Mouse (Mus musculus) left cerebral cortex, adult 2 months (tissue): ENCODE measurements around the gene Unc93a. TPM values are rescaled to one million over a fixed set of nuclear protein-coding genes. Genes with fewer than 3 reads are reported as not detected.
"Not testable (repeated sequence)": the region's sequence is repeated elsewhere in the genome, so short reads cannot be mapped to it uniquely, and the experiment has no call there.

ENCODE experiments used
- DNase-seq, 2 experiments: peaks; one replicate each; pipeline ENCODE4 v3.0.0; 2021 to 2022; ENCODE audit warnings: low spot score in 2 of 2, mixed read lengths in 1 of 2; ENCODE audit errors: extremely low spot score in 1 of 2
- H3K27ac ChIP-seq: fragments of 200-600 bp; 2 replicates; pipeline ENCODE4 v1.8.1; 2022
- H3K4me3 ChIP-seq: fragments of 200-600 bp; 2 replicates; pipeline ENCODE4 v1.8.1; 2022
- intact Hi-C: fragments of 180-260 bp; cut with DNase I; formaldehyde crosslinking; loops from one replicate; pipeline ENCODE4 v1.15.1; 2025
- long read RNA-seq, 2 experiments: library from polyadenylated mRNA; stranded (forward); transcript quantifications; one replicate each; pipeline ENCODE4 v2.0.0; 2021; ENCODE audit warnings: borderline mapping rate in 2 of 2
- total RNA-seq, 2 experiments: library from RNA; stranded (reverse); gene quantifications; 2 replicates each; pipeline ENCODE4 v1.2.3; 2021

Unc93a gene
- under 1 TPM in 1 of 2 experiments, not detected in 1; 0.16 TPM for total RNA-seq
- long read RNA-seq, experiment 1, result 0 reads
- long read RNA-seq, experiment 2, result 0 reads

DNA sequence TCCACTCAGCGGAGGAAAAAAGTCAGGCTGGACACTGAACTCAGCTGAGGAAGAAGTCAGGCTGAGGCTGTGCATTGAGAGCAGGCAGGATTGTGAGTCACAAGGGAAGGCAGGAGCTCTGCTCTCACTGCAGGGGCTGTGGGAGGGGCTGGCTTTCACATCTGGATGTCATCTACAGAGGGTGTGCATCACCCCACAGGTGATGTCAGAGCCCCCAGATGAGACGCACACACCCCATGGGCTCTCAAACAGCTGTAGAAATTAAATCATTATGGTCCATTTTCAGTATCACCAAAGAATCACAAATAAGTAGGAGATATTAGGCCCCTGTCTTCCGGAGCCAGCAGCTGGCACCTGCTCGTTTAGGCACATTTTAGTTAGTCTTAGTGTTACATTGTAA is at the start of gene Unc93a:
Gene Unc93a (minus strand): TSS at position 101 of the 400 bp plus-strand sequence.
- H3K4me3 ChIP-seq, DNase-seq, intact Hi-C loops, H3K27ac ChIP-seq: not testable (repeated sequence)

DNA sequence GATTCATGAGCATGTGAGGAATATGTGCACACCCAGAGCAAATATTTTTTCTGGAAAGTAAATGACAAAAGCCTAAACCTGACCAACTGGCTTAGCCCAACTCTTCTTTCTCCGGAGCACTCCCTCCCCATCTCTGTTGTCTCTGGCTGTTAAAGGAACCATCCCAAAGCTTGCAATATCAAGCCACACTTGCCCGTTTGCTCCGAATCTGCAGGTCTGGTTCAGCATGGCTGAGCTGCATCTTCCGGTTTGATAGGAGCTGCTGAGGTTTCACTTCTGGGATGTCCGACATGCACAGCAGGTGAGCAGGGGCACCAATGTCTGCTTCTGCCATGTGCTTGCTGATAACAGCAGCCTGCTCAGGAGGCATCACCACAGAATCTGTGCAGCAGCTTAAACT is 48.9 kb upstream of the Unc93a start:
- H3K4me3 ChIP-seq, DNase-seq, H3K27ac ChIP-seq, intact Hi-C loops: not testable (repeated sequence)

DNA sequence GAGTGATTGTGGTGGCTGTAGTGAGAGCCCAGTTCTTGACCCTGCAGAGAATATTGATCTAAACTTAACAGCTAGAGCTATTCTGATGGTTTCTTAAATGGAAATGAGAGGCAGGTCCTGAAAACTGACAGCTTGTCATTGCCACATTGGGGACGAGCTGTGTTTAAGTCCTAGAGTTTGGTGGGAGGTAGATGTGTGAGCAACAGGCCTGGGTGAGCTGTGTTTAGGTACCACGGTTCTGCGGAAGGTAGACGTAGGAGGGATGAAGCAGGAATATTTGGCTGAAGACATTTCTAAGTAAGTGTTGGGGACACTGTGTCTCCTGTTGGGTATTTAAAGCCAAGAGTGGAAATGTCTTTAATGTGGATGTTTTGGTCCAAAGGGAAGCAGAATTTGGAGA is 47.4 kb upstream of the Unc93a start:
- DNase-seq, H3K4me3 ChIP-seq, H3K27ac ChIP-seq, intact Hi-C loops: not testable (repeated sequence)

DNA sequence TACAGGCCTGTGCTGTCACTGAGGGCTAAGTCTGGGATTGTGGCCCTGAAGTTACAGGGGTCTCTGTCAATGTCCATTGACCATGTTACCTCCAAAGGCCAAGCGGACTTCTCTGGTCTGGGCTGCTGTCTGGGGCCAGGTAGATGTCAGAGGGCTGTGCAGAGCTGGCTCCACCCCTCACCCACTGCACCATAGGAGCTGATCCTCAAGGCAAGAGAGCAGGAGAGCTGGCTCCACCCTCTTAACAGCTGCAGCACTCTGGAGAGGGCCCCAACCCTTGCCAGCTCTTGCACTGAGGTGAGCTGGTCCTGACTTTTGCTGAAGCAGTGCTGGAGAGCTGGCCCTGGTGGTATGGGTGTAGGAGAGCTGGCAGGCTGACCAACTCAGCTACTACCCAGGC is 46.2 kb upstream of the Unc93a start:
- DNase-seq, intact Hi-C loops, H3K27ac ChIP-seq: not testable (repeated sequence)

GRCm38 (mm10) chr17:13175609-13176008 is 44.0 kb upstream of the Unc93a start:
- intact Hi-C loops, DNase-seq, H3K4me3 ChIP-seq, H3K27ac ChIP-seq: not testable (repeated sequence)

More for the DNA sequence above, 46.2 kb upstream of the Unc93a start:
- H3K4me3 ChIP-seq, result not testable (repeated sequence)

GRCm38 (mm10) chr17:13174029-13174428 is 42.4 kb upstream of the Unc93a start:
- intact Hi-C loops, H3K27ac ChIP-seq, DNase-seq, H3K4me3 ChIP-seq: not testable (repeated sequence)

GRCm38 (mm10) chr17:13173578-13173977 is 42.0 kb upstream of the Unc93a start:
- H3K27ac ChIP-seq, DNase-seq, intact Hi-C loops, H3K4me3 ChIP-seq: not testable (repeated sequence)

- H3K4me3 ChIP-seq, DNase-seq, H3K27ac ChIP-seq, intact Hi-C loops: not testable (repeated sequence)
Observed at GRCm38 (mm10) chr17:13146128-13146527, 14.5 kb upstream of the Unc93a start.

- intact Hi-C loops, DNase-seq, H3K4me3 ChIP-seq, H3K27ac ChIP-seq: not testable (repeated sequence)
Observed at GRCm38 (mm10) chr17:13144580-13145215, 13.1 kb upstream of the Unc93a start.

GRCm38 (mm10) chr17:13142665-13143064 is 11.1 kb upstream of the Unc93a start:
- intact Hi-C loops, H3K27ac ChIP-seq, DNase-seq, H3K4me3 ChIP-seq: not testable (repeated sequence)

- intact Hi-C loops, H3K4me3 ChIP-seq, DNase-seq, H3K27ac ChIP-seq: not testable (repeated sequence)
Observed at GRCm38 (mm10) chr17:13135356-13135755, 3.7 kb upstream of the Unc93a start.

DNA sequence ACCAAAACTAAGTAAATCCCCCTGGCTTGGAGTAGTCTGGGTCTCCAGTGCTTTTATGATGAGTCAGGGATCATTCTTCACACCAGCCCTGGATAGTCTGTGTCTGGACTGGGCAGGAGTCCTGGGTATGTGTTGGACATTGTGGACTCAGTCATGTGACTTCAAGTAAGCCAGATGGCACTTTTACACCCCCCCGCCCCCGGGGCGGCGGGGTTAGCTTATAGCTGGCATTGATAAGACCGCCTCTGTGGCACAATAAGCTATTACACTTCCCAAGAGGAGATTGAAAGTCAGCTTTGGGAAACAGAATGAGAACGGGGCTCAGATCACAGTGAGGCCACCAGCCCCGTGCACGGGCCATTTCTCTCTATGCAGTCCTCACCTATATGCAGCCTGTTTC is 742 bp upstream of the Unc93a start:
- intact Hi-C loops, DNase-seq, H3K4me3 ChIP-seq, H3K27ac ChIP-seq: not testable (repeated sequence)

- H3K27ac ChIP-seq, H3K4me3 ChIP-seq, DNase-seq, intact Hi-C loops: not testable (repeated sequence)
Observed at GRCm38 (mm10) chr17:13129737-13130465, 1.7 kb downstream of the Unc93a start.

DNA sequence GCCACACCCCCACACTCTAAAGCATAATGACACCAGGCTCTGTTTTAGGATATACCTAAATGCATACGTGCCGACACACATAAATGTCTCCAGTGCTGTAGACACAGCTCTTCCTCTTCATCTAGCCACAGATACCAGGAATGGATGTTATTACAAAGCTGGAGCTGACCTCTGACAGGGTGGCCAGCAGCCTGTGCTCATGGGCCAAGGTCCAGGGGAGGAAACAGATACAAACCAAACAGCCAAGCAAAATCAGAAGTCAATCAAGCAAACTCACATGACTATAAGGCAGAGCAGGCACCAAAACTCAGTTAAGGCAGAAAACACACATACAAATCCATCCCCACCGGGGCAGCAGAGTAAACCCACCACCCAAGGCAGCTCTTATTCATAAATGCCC is 2.3 kb downstream of the Unc93a start:
- DNase-seq, H3K4me3 ChIP-seq, intact Hi-C loops, H3K27ac ChIP-seq: not testable (repeated sequence)

DNA sequence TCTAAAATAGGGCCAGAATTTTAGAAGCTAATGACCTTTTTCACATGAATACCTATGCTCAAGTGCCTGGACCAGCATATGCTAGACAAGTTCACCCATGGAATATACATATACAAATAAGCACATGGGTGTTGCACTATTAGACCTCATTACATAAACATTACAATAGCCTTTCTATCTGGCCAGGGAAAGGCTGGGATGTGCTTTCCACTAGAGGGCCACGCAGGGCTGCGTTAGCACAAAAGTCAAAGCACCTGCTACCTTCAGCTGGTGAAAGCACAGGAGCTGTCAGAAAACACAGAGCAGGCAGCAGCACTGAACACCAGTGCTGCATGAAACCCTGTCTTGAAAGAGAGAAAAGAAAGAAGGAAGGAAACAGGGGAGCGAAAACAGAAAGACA is 7.4 kb downstream of the Unc93a start:
- intact Hi-C loops, H3K27ac ChIP-seq, DNase-seq, H3K4me3 ChIP-seq: not testable (repeated sequence)

- H3K27ac ChIP-seq, intact Hi-C loops, DNase-seq, H3K4me3 ChIP-seq: not testable (repeated sequence)
Observed at GRCm38 (mm10) chr17:13123308-13124038, 8.1 kb downstream of the Unc93a start.
